Mouse (Mus musculus) ES-Bruce4 (cell line): ENCODE data around the gene Muc20.

Source experiments
- CTCF ChIP-seq: IDR thresholded peaks from one replicate; pipeline ENCODE4 v1.8.1; 2011; ENCODE audit warnings: low read depth, low read length
- POLR2A ChIP-seq: IDR thresholded peaks from one replicate; pipeline ENCODE4 v1.8.1; 2011; ENCODE audit warnings: low read length; ENCODE audit not compliant: insufficient read depth

DNA sequence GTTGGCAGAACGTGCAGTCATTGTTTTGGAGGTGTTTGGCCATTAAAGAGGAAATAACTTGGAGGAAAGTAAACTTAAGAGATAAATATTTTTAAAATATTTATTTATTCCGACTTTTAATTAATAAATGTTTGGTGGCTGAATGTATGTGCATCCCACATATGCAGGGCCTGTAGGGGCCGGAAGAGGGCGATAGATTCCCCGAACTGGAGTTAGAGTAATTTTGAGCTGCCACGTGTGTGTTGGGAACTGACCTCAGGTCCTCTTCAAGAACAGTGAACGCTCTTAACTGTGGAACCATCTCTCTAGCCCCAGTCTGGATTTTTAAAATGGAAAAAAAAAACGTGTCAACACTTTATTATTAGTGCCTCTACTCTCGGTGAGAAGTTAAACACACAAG, 16.1 kb upstream of the Muc20 start:
- TF ChIP-seq CTCF: peak; percentile 56
- no peak for TF ChIP-seq POLR2A
